In genomic region chr3:38151821-38152220, GRCm38 (mm10) we compare ENCODE assay signal across 21 mouse cellular contexts.
DNase-seq lines count a peak whose midpoint lies in the region; ATAC-seq and TF ChIP-seq lines count a peak whose summit lies in the region.
"Had no signal": no experiment of that assay in that cellular context is flagged by ENCODE, and none has a peak within 500 bp of the region (broad histone marks: within the 10 kb centered on the region; RNA-seq: fewer than 3 reads in every experiment).

No protein-coding gene starts in this region.

- peak; percentile 72 for DNase-seq in kidney, adult 9 months
- DNase-seq in kidney, adult 18-20 months = no peak
- DNase-seq in lung, postnatal 0 days (ENCODE audit: low spot score) = peak; percentile 59
- DNase-seq in lung, adult 2 months = no peak
- peak; percentile 34 for DNase-seq in adipocyte (ENCODE audit: low spot score)
- DNase-seq: adrenal gland, adult 2 months; adrenal gland, postnatal 36 days; cerebellum, adult 2 months; cerebellum, postnatal 10 days; forebrain, postnatal 0 days; gastrocnemius, postnatal 14 days; heart, adult 2 months; heart, postnatal 14 days had no signal

- no peaks in the 10 kb centered on the region for H3K4me1 ChIP-seq in lung, postnatal 0 days (ENCODE audit: insufficient read depth, low read depth, low read length)
- no peaks in the 10 kb centered on the region for H3K4me1 ChIP-seq in lung, adult 2 months (ENCODE audit: control insufficient read depth, insufficient read depth, low read length)
- H3K4me1 ChIP-seq in stomach, embryonic 16.5 days (ENCODE audit: control insufficient read depth, insufficient read depth, low read length) = peaks cover 11% of the 10 kb centered on the region
- H3K4me1 ChIP-seq: embryonic facial prominence, embryonic 10.5 days; forebrain, embryonic 13.5 days; heart, embryonic 15.5 days had no signal

- H3K27ac ChIP-seq in lung, postnatal 0 days (ENCODE audit: low read length) = no peak overlapping the region
- peak overlapping the region; percentile 60 for H3K27ac ChIP-seq in stomach, embryonic 16.5 days (ENCODE audit: low read length)
- H3K27ac ChIP-seq: embryonic facial prominence, embryonic 10.5 days; forebrain, embryonic 13.5 days; heart, adult 2 months; heart, embryonic 15.5 days had no signal

- 56% methylated on average over 6 of the region's 6 CpGs for WGBS in lung, postnatal 0 days
- 58% methylated on average over 6 of the region's 6 CpGs for WGBS in lung, adult 2 months
- WGBS in stomach, embryonic 16.5 days = 51% methylated on average over 6 of the region's 6 CpGs

- no peak for TF ChIP-seq POLR2A in lung, adult 2 months (IDR thresholded peaks at IDR 0.05; ENCODE audit: borderline replicate concordance, extremely low read depth, low read depth, low read length)

- peak; percentile 38; the same call in 1 of the 2 replicates for TF ChIP-seq EP300 in lung, postnatal 0 days (IDR thresholded peaks at IDR 0.05)

- no peaks in the 10 kb centered on the region for H3K36me3 ChIP-seq in lung, postnatal 0 days (ENCODE audit: insufficient read depth, low read length)
- no peaks in the 10 kb centered on the region for H3K36me3 ChIP-seq in stomach, embryonic 16.5 days (ENCODE audit: control insufficient read depth, insufficient read depth, low read length)
- H3K36me3 ChIP-seq: embryonic facial prominence, embryonic 10.5 days; heart, embryonic 15.5 days had no signal

- no peaks in the 10 kb centered on the region for H3K9me3 ChIP-seq in lung, postnatal 0 days (ENCODE audit: low read length)
- no peaks in the 10 kb centered on the region for H3K9me3 ChIP-seq in stomach, embryonic 16.5 days (replicated peaks; ENCODE audit: control insufficient read depth, low read length)
- H3K9me3 ChIP-seq: embryonic facial prominence, embryonic 10.5 days; forebrain, embryonic 13.5 days; heart, embryonic 15.5 days had no signal

- no peak for TF ChIP-seq CTCF in lung, postnatal 0 days (IDR thresholded peaks at IDR 0.05)
- no peak for TF ChIP-seq CTCF in lung, adult 2 months (IDR thresholded peaks at IDR 0.05; ENCODE audit: insufficient read depth, low read length)

- H3K4me3 ChIP-seq in lung, postnatal 0 days (ENCODE audit: low read depth, low read length) = no peak overlapping the region
- H3K4me3 ChIP-seq in lung, adult 2 months (replicated peaks; ENCODE audit: extremely low read depth, low read depth, low read length) = no peak overlapping the region
- H3K4me3 ChIP-seq in stomach, embryonic 16.5 days (replicated peaks; ENCODE audit: low read length) = no peak overlapping the region
- H3K4me3 ChIP-seq: embryonic facial prominence, embryonic 10.5 days; forebrain, embryonic 13.5 days; heart, adult 2 months; heart, embryonic 15.5 days had no signal

- no peak overlapping the region for H3K4me2 ChIP-seq in lung, postnatal 0 days (replicated peaks; ENCODE audit: low read depth, low read length)
- H3K4me2 ChIP-seq in stomach, embryonic 16.5 days (ENCODE audit: low read depth, low read length) = no peak overlapping the region
- H3K4me2 ChIP-seq: forebrain, embryonic 13.5 days; heart, embryonic 11.5 days; heart, embryonic 15.5 days had no signal

- H3K27me3 ChIP-seq in lung, postnatal 0 days (replicated peaks; ENCODE audit: insufficient read depth, low read length) = no peaks in the 10 kb centered on the region
- no peaks in the 10 kb centered on the region for H3K27me3 ChIP-seq in stomach, embryonic 16.5 days (ENCODE audit: control insufficient read depth, insufficient read depth, low read length)
- H3K27me3 ChIP-seq: CH12.LX; forebrain, embryonic 13.5 days; heart, embryonic 15.5 days; Patski had no signal

- H3K9ac ChIP-seq in lung, postnatal 0 days (replicated peaks; ENCODE audit: low read depth) = no peak overlapping the region
- H3K9ac ChIP-seq in stomach, embryonic 16.5 days (ENCODE audit: low read length) = no peak overlapping the region
- H3K9ac ChIP-seq: forebrain, embryonic 13.5 days; forebrain, postnatal 0 days; heart, embryonic 15.5 days had no signal

- ATAC-seq in lung, postnatal 0 days = no peak
- no peak for ATAC-seq in stomach, embryonic 16.5 days (ENCODE audit: insufficient read depth, low FRiP score)
- ATAC-seq: activated CD4-positive, CD25-positive, alpha-beta regulatory T cell, adult 4 months; forebrain, embryonic 13.5 days; forebrain, postnatal 0 days; Patski had no signal

Comparison
In these comparisons a context has a peak if more than half of its experiments do, and no peak if none do; other contexts are left out.
1. DNase-seq: peak in kidney, adult 9 months (single experiment), lung, postnatal 0 days (single experiment) and adipocyte (single experiment); none in kidney, adult 18-20 months (single experiment) and lung, adult 2 months (single experiment).